Mouse (Mus musculus): ENCODE data around the gene Clasp2. TPM values are rescaled to one million over a fixed set of nuclear protein-coding genes. Genes with fewer than 3 reads are reported as not detected.
"Not testable (repeated sequence)": the region's sequence is repeated elsewhere in the genome, so short reads cannot be mapped to it uniquely, and the experiment has no call there.

Gene Clasp2
- 10 to 100 TPM; 43.7 to 44.1 TPM for total RNA-seq (2021)
- long read RNA-seq, experiment 1, partial matches to known transcripts, result 0 of 3 reads
- long read RNA-seq, experiment 1, other reads (novel, unspliced or antisense), result 2 of 3 reads
- long read RNA-seq, experiment 2, partial matches to known transcripts, result 5 of 9 reads
- long read RNA-seq, experiment 2, other reads (novel, unspliced or antisense), result 3 of 9 reads

DNA sequence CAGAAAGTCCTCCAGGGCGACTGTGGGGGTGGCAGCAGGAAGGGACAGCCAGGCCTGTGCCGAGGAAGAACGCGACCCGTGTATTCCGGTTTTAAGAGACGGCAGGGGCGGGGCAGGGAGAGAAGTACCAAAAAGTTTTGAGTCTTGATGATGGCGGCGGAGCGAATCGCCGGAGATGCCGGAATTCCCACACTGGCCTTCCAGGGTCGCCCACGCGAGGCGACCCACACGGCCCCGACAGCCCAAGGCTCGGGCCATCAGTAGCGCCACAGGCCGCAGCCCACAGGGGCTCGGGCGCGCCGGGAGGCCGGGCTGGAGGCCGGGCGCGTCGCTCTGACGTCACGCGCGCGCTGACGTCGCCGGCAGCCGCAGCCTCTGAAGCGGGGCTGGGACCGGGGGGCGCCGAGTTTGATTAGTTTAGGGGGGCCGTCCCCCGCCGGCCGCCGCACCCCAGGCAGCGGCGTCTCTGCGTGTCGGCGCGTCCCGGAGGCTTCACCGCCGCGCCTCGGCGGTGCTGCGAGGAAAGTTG, at the start of gene Clasp2:
TSS of gene Clasp2 (plus strand) at position 366 of the 529 bp plus-strand sequence.
- peak; percentile 81 for DNase-seq

- DNase-seq, result no peak
These were observed 39.7 kb upstream of the Clasp2 start for GRCm38 (mm10) chr9:113701441-113702160.

DNA sequence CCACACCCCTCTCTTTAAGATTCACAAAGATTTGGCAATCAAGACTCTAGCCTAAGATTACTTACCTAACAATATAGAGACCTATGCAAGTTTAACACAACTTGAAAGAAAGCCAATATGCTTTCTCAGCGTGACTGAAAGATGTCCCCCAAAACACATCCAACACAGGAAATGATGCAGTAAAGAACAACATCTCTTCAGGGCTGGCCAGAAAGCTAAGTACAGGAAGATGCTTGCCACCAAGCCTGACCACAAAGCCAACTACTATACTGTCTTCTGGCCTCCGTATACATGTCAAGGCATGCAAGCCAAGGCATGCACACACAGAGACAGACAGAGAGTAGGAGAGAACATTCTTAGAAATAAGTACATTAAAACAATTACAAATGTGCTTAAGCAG, 35.2 kb upstream of the Clasp2 start:
- DNase-seq, result no peak

DNA sequence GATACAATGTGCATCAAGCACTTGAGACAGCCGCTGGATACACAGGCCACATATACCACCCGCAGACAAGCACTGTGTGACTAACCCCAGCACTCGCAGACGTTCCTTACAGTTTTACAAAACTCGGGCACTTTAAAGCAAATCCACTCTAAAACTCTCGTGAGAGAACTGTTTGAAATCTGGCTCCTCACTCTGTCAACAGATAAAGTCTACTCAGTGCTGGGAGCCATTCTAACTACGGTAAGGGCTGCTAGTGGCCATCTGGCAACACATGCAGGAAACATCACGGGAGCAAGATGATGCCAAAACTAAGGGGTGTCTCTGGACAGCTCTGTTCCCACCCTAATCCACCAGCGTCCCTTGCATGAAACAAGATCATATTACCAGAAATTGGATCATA, 34.4 kb upstream of the Clasp2 start:
- no peak for DNase-seq

DNA sequence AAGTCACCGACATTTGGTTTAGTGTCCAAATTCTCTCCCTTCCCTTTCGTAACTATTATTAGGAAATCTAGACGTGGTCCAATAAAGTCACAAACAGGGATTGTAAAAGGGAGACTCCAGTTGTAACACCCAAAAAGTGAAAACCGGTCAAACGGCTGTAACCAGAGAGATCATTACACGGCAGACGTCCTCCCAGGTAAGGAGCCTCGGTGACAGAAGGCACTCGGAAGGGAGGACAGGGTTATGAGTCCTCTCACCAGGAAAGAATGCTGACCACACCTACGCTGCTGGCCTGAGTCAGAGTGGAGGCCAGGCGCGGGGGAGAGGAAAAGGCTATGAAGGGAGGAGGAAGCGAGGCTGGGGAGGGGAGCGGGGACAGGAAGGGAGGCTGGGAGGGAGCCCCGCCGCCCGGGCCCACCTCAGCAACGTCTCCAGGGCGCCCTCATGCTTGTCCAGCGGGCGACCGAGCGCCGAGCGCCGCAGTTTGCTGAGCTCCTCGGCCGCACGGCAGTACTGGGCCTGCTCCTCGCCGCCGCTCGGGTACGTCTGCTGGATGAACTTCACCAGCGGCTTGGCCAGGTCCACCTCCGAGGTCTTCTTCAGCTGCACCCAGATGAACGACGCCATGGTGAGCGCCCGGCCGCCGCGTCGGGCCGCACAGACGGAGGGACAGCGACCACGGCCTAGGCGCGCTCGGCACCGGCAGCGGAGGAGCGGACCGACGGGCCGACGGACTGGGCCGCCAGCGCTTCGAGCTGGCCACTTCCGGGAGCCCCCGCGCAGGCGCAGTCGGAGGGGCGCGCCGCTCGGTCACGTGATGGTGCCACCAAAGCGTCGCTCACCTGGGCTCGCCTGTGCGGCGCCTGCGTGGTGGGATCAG, 33.6 kb upstream of the Clasp2 start, which contains the start of gene Pdcd6ip:
TSS of gene Pdcd6ip (minus strand) at position 779 of the 880 bp plus-strand sequence.
- peak; percentile 90 for DNase-seq

DNA sequence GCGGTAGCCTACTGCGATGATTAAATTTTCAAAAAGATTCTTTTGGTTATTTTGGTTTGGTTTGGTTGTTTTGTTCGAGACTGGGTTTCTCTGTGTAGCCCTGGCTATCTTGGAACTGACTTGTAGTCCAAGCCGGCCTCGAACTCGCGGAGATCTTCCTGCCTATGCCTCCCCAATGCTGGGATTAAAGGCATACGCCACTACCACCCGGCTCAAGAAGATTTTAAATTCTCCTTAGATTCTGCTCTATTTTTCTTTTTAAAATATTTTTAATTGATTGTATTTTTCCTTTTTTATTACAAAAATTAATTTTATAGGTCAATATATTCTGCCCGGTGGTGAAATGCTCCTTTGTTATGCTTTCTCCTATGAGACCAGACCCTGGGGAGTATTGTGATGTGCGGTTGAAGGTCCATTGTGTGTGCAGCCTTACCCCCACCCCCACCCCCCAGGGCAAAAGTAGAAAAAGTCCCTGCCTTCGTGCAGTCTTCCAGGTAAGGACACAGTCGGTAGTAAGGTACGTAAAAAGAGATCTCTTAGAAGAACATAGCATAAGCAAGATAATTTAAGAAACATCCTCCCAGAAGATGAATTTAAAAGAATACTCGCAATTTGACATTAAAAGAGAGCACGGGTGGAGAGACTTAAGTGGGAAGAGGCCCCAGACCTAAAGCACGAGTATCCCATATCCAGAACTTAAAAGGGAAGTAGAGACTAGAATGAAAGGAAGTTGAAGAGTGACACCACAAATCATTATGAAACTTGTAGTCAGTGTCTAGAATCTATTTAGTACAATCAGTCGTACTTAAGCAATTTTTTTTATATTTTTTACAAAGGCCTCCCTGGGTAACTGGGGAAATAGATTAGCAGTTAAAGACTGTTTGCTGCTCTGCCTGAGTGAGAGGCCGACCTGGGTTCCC, 32.7 kb upstream of the Clasp2 start:
- DNase-seq, result no peak

- DNase-seq, result no peak
These were observed 30.4 kb upstream of the Clasp2 start for GRCm38 (mm10) chr9:113710871-113711270.

DNA sequence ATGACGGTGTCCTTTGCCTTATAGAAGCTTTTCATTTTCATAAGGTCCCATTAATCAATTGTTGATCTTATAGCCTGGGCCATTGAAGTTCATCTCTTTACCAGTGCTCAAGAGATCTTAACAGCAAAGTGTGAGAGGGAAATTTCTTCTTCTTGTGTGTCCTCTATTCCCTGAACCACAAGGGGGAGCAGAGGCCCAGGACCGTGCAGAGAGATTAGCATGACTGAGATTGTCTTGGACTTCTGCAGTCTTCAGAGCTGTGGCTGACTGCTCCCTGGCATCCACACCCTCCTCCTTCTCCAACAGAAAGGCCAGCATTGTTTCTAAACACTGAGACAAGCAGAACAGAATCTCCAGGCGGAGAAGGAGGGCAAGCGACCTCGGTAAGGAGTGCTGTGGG, 22.2 kb upstream of the Clasp2 start:
- DNase-seq, result no peak

GRCm38 (mm10) chr9:113724646-113725045, 16.6 kb upstream of the Clasp2 start:
- DNase-seq, result no peak

DNA sequence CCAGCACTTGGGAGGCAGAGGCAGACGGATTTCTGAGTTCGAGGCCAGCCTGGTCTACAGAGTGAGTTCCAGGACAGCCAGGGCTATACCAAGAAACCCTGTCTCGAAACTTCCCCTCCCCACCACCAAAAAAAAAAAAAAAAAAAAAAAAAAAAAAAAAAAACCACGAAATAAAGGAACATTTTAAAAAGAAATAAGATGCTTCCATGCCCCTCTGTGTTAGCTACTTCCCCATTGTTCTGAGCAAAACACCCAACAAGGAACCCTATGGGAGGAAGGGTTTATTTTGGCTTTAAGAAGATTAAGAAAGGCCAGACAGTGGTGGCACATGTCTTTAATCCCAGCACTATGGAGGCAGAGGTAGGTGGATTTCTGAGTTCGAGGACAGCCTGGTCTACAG, 15.7 kb upstream of the Clasp2 start:
- not testable (repeated sequence) for DNase-seq

DNA sequence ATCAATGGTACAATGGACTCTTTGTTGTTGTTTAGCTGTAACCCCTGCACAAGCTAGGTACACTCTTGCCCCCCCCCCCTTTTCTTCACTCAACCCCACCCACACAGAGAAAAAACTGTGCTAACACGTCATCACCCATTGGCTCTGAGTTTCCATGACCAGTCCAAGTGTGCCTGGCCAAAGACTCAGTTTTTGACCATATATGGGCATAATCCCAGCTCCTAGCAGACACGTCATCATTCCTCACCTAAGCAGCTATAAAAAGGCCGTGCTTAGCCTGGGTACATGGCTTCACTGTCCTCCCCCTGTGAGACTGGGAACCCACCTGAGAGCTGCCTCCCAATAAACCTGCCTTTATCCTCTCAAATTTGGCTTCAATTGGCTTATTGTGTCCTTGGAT, 15.1 kb upstream of the Clasp2 start:
- no peak for DNase-seq

GRCm38 (mm10) chr9:113726991-113727680, 14.1 kb upstream of the Clasp2 start:
- DNase-seq, result no peak

DNA sequence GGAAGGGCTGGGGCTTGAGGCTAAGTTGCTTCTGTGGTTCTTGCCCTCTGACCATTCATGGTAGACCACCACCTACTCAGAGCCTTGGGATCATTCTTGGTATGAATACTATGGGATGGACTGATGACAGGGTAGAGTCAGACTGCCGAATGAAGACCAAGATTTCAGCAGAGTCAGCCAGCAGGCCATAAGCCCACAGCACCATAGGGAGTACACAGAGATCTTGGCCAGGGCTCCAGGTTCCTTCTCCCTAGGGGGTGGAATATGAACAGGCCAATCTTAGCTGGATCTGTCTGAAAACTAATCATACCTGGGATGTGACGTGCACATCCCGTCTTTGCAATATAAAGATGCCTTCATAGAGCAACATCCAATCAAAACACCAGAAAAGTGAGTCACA, 9.7 kb upstream of the Clasp2 start:
- no peak for DNase-seq

DNA sequence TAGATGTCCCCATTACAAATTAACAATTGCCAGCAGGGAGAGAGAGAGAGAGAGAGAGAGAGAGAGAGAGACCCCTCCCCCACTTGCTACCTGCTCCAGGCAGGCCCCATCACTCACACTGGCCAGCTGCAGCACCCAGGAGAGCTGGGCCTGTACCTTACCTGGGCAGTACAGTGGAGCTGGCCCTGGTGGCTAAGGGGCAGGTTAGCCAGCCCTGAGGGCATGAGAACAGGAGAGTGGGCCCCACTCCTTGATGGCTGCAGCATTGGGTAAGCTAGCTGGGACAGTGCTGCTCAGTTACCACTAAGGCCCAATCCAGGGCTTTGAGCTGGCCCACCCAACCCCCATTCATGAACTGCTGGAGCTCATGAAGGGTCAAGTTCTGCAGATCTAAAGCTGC, 5.4 kb upstream of the Clasp2 start:
- no peak for DNase-seq

DNA sequence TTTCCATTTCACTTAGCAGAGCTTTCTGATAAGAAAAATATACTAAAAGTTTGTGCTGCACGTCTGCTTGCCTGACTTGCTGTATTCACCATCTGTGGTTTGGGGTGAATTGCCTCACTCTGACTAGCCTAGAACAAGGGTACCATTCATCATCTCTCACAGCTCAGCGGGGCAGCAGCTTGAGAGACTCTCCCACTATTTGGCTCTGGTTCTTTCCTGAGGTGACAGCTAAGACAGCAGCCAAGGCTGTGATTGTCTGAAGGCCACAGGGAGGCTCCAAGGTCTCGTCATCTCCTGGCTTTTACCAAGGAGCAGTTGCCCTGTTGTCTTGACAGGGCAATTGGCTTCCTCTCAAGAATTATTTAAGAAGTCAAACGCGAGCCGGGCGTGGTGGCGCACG, 3.3 kb upstream of the Clasp2 start:
- DNase-seq, result no peak

DNA sequence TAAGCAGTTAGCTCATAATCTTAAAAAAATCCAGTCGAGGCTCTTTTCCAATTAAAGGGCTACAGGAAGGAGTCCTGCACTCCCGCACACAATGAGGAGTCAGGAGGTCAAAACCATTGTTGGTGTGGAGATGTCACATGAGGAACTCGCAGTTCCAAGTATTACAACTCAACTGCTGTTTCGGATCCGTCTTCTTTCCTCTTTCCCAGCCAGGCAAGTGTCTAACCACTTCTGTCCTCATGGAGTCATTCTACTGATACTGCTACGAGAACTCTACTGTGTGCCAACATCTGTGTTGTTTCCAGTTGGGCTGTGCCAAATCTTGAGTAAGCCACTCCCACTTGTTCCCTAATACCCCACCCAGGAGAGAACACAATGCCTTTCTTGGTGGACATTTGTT, 2.3 kb upstream of the Clasp2 start:
- DNase-seq, result no peak

DNA sequence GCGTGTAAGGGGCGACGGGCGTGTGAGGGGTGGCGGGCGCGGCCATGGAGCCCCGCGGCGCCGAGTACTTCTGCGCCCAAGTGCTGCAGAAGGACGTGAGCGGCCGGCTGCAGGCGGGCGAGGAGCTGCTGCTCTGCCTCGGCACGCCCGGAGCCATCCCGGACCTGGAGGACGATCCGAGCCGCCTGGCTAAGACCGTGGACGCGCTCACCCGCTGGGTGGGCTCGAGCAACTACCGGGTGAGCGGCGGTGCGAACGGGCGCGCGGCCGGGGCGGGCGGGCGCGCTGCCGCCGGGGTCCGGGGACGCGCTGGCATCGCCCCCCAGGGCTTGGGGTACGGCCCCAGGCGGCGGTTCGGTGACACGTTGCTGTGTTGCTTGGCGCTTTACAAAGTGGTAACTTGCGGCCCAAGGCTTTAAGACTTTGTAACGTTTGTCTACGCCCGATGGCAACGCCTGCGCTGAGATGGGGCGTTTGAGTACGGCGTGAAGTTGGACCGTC, 414 bp downstream of the Clasp2 start:
- DNase-seq, result peak; percentile 40

- no peak for DNase-seq
These were observed 1.1 kb downstream of the Clasp2 start for GRCm38 (mm10) chr9:113742361-113742794.

GRCm38 (mm10) chr9:113743291-113743690, 2.0 kb downstream of the Clasp2 start:
- DNase-seq, result no peak

GRCm38 (mm10) chr9:113749356-113749755, 8.1 kb downstream of the Clasp2 start:
- DNase-seq, result no peak
